Mouse (Mus musculus) ES-Bruce4 (cell line): ENCODE measurements around the gene Tsga10ip.

ENCODE experiments used
- CTCF ChIP-seq: IDR thresholded peaks from one replicate; pipeline ENCODE4 v1.8.1; 2011; ENCODE audit warnings: low read depth, low read length
- POLR2A ChIP-seq: IDR thresholded peaks from one replicate; pipeline ENCODE4 v1.8.1; 2011; ENCODE audit warnings: low read length; ENCODE audit not compliant: insufficient read depth

GRCm38 (mm10) chr19:5414534-5414957 lies 12.2 kb upstream of the Tsga10ip start:
- no peak for TF ChIP-seq POLR2A
- TF ChIP-seq CTCF = no peak
